Mouse (Mus musculus): ENCODE results near the gene Gsk3b.

DNA sequence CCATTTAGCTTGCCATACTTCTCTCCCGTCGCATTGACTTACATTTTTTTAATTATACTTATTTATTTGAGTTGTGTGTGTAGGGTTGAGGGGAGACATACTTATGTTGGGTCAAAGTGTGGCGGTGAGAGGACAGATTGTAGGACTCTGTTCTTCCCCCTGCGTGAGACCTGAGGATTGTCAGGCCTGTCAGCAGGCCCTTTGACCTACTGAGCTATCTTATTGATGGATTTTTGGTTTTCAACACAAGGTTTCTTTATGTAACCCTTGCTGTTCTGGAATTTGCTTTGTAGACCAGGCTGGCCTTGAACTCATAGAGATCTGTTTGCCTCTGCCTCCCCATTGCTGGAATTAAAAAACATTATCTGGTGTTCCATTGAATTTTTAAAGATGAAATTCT is 56.1 kb downstream of the Gsk3b start:
- TF ChIP-seq POLR2A (IDR thresholded peaks at IDR 0.05; ENCODE audit: low read depth, low read length) (no peak), CTCF (IDR thresholded peaks at IDR 0.05; ENCODE audit: extremely low read depth, insufficient read depth, insufficient read length, insufficient replicate concordance) (no peak)

Data from spleen, adult 2 months (tissue).